Mouse (Mus musculus) embryonic fibroblast, embryonic 13.5 days (primary cell): ENCODE measurements around the gene Pde7b.

Source experiments
- CTCF ChIP-seq: IDR thresholded peaks from 2 replicates; pipeline ENCODE4 v1.5.1; 2011; ENCODE audit warnings: mild to moderate bottlenecking, control low read depth, low read length, moderate library complexity, borderline replicate concordance; ENCODE audit not compliant: insufficient read depth
- POLR2A ChIP-seq: IDR thresholded peaks from 2 replicates; pipeline ENCODE4 v1.6.1; 2011; ENCODE audit warnings: low read depth, mild to moderate bottlenecking, control low read depth, low read length, moderate library complexity

DNA sequence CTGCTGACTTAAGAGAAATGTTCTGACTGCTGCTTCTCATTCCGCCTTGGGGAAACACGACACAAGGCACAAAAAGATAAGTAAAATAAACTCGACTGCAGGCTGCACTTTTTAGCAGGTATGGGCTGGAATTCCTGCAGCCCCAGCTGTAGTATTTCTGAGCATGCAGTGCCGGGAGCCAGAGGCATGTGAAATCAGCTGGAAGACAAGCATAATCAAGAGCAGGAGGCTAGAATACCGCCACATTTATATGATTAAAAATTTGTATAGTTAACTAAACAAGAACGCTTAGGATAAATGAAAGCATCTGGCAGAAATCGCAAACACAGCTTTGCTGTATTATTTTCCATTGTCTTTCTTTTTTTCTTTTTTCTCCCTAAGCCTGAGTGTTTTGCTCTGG, 168.4 kb downstream of the Pde7b start:
- TF ChIP-seq POLR2A (no peak), CTCF (no peak)
